Mouse (Mus musculus) gastrocnemius, postnatal 14 days (tissue): ENCODE results near the gene Phox2a. TPM values are rescaled to one million over a fixed set of nuclear protein-coding genes. Genes with fewer than 3 reads are reported as not detected.

Experiments used
- DNase-seq: peaks from one replicate; pipeline ENCODE4 v3.0.0; 2021; ENCODE audit warnings: mixed read lengths
- intact Hi-C: fragments of 180-260 bp; cut with DNase I; formaldehyde crosslinking; loops from one replicate; pipeline ENCODE4 v1.15.1; 2025; ENCODE audit warnings: low total_unique reads
- total RNA-seq, 2 experiments: library from RNA; stranded (reverse); gene quantifications; 2 replicates each; pipeline ENCODE4 v1.2.3; 2021

Gene Phox2a
- total RNA-seq, 2 experiments from 2014 or later = not detected

- no peak for DNase-seq
- intact Hi-C loops = no loop called here
Observed at GRCm38 (mm10) chr7:101871296-101871695, 53.2 kb downstream of the Phox2a start.

Other genes starting within 250 kb of the Phox2a start
- gene Art2b, start 232.7 kb upstream of the Phox2a start, total RNA-seq = not detected
- gene Clpb, start 154.7 kb upstream of the Phox2a start, total RNA-seq = 10 to 100 TPM; 37.3 to 39.2 TPM
- 10 to 100 TPM; 67.0 to 73.8 TPM for gene Inppl1, start 19.9 kb downstream of the Phox2a start, total RNA-seq
- gene Folr2, start 38.9 kb downstream of the Phox2a start, total RNA-seq = 1 to 10 TPM; 2.8 to 6.1 TPM
- 10 to 100 TPM; 23.7 to 27.7 TPM for gene Anapc15, start 45.4 kb downstream of the Phox2a start, total RNA-seq
- 1 to 10 TPM; 1.6 to 2.2 TPM for gene Folr1, start 52.5 kb downstream of the Phox2a start, total RNA-seq
- 100 to 1,000 TPM; 101 to 102 TPM for gene Lamtor1, start 87.6 kb downstream of the Phox2a start, total RNA-seq
- not detected for gene Tomt, start 88.0 kb downstream of the Phox2a start, total RNA-seq
- gene Lrrc51, start 115.6 kb downstream of the Phox2a start, total RNA-seq = 1 to 10 TPM; 3.6 to 3.7 TPM
- 10 to 100 TPM; 53.0 to 53.3 TPM for gene Numa1, start 115.8 kb downstream of the Phox2a start, total RNA-seq
- gene Il18bp, start 200.4 kb downstream of the Phox2a start, total RNA-seq = 1 to 10 TPM; 1.1 to 1.4 TPM
- 10 to 100 TPM; 17.9 to 18.9 TPM for gene Rnf121, start 247.2 kb downstream of the Phox2a start, total RNA-seq
- gene Xndc1, start 247.2 kb downstream of the Phox2a start, total RNA-seq = 1 to 10 TPM; 3.8 to 4.9 TPM
- gene Xntrpc, start 247.4 kb downstream of the Phox2a start, total RNA-seq = under 1 TPM; 0.53 to 0.84 TPM